Mouse (Mus musculus) lung, adult 2 months (tissue): ENCODE measurements around the gene Pts.

ENCODE experiments used
- CTCF ChIP-seq: fragments of 200-500 bp; IDR thresholded peaks from 2 replicates; pipeline ENCODE4 v1.5.1; 2011; ENCODE audit warnings: mild to moderate bottlenecking, low read length, control low read depth; ENCODE audit not compliant: insufficient read depth
- POLR2A ChIP-seq: fragments of 200-500 bp; IDR thresholded peaks from 2 replicates; pipeline ENCODE4 v1.6.1; 2011; ENCODE audit warnings: low read depth, mild to moderate bottlenecking, control low read depth, low read length, borderline replicate concordance; ENCODE audit errors: extremely low read depth

- TF ChIP-seq CTCF (no peak), POLR2A (no peak)
Measured at GRCm38 (mm10) chr9:50540170-50540569, 11.6 kb upstream of the Pts start.
